Mouse (Mus musculus) neural tube, embryonic 11.5 days (tissue): Measurements from ENCODE around the gene Trnp1. TPM values are rescaled to one million over a fixed set of nuclear protein-coding genes. Genes with fewer than 3 reads are reported as not detected.
A peak's percentile ranks its signal among the peaks of the same experiment; 100 is the strongest.
"Not testable (repeated sequence)": the region's sequence is repeated elsewhere in the genome, so short reads cannot be mapped to it uniquely, and the experiment has no call there.

Experiments used
- ATAC-seq: fragments of 200-750 bp; cut with Nextera tagmentation; 2 replicates; pipeline ENCODE4 v1.8.0; 2017; ENCODE audit warnings: moderate number of reproducible peaks, mild to moderate bottlenecking, moderate TSS enrichment, moderate library complexity; ENCODE audit not compliant: insufficient read depth, low FRiP score, low TSS enrichment
- DNase-seq: peaks from one replicate; pipeline ENCODE4 v3.0.0-alpha.2; 2015; ENCODE audit warnings: low spot score
- H3K27ac ChIP-seq: fragments of 300-500 bp; sonication (generic); 2 replicates; pipeline ENCODE4 v1.5.1; 2014; ENCODE audit warnings: low read depth, mild to moderate bottlenecking, low read length
- H3K27me3 ChIP-seq: fragments of 300-500 bp; sonication (generic); 2 replicates; pipeline ENCODE4 v1.6.1; 2014; ENCODE audit warnings: mild to moderate bottlenecking, low read length, mixed read lengths; ENCODE audit not compliant: control insufficient read depth, insufficient read depth
- H3K36me3 ChIP-seq: fragments of 300-500 bp; sonication (generic); 2 replicates; pipeline ENCODE4 v1.6.1; 2014; ENCODE audit warnings: mild to moderate bottlenecking, low read length, moderate library complexity, mixed read lengths; ENCODE audit not compliant: control insufficient read depth, insufficient read depth
- H3K4me1 ChIP-seq: fragments of 300-500 bp; sonication (generic); 2 replicates; pipeline ENCODE4 v1.6.1; 2014; ENCODE audit warnings: low read length, mixed read lengths; ENCODE audit not compliant: control insufficient read depth, insufficient read depth
- H3K4me2 ChIP-seq: fragments of 300-500 bp; sonication (generic); 2 replicates; pipeline ENCODE4 v1.6.1; 2014; ENCODE audit warnings: low read depth, mild to moderate bottlenecking, moderate library complexity
- H3K4me3 ChIP-seq: fragments of 300-500 bp; sonication (generic); 2 replicates; pipeline ENCODE4 v1.5.1; 2014; ENCODE audit warnings: low read depth, low read length
- H3K9ac ChIP-seq: fragments of 300-500 bp; sonication (generic); 2 replicates; pipeline ENCODE4 v1.6.1; 2014; ENCODE audit warnings: mild to moderate bottlenecking, low read length
- H3K9me3 ChIP-seq: fragments of 300-500 bp; sonication (generic); 2 replicates; pipeline ENCODE4 v1.6.1; 2016; ENCODE audit warnings: low read length; ENCODE audit not compliant: control insufficient read depth
- WGBS: fragments of 180-500 bp; shearing (Covaris S2); extraction: QIAGEN DNeasy Blood & Tissue Kit; methylation state at CpG from one replicate; pipeline ENCODE4 v1.1.7; 2014; 5-methylcytosine and 5-hydroxymethylcytosine counted together
- polyA plus RNA-seq: library from polyadenylated mRNA; unstranded; fragments of >200 nt; fragmentation: Nextera tagmentation; extraction: Ambion mirVana; gene quantifications from 2 replicates; pipeline ENCODE4 v1.2.1, GENCODE M21; 2014

Gene Trnp1
- polyA plus RNA-seq, 1 experiment from 2014 or later: 2.7 TPM

GRCm38 (mm10) chr4:133518601-133519368 lies 20.4 kb upstream of the Trnp1 start, which contains the start of gene Kdf1:
TSS of gene Kdf1 (plus strand) at chr4:133518963.
- H3K4me2 ChIP-seq: peak within 1 kb of the TSS; percentile 27
- no peaks in the 10 kb centered on the region for H3K36me3 ChIP-seq
- H3K4me1 ChIP-seq: no peaks in the 10 kb centered on the region
- no peaks in the 10 kb centered on the region for H3K9me3 ChIP-seq
- H3K27me3 ChIP-seq: peaks cover 34% of the 10 kb centered on the region
- DNase-seq (no peak), ATAC-seq (no peak)
- WGBS: 4% methylated on average over 53 of the region's 69 CpGs
- H3K4me3 ChIP-seq: peak within 1 kb of the TSS; percentile 27
- H3K9ac ChIP-seq: no peak within 1 kb of the TSS
- H3K27ac ChIP-seq: no peak within 1 kb of the TSS

GRCm38 (mm10) chr4:133512972-133513371 lies 14.6 kb upstream of the Trnp1 start:
- Histone ChIP-seq H3K9me3 (no peaks in the 10 kb centered on the region), H3K4me1 (no peaks in the 10 kb centered on the region), H3K4me2 (no peak overlapping the region), H3K36me3 (no peaks in the 10 kb centered on the region), H3K27ac (no peak overlapping the region), H3K9ac (no peak overlapping the region), H3K27me3 (peaks cover 6% of the 10 kb centered on the region), H3K4me3 (no peak overlapping the region)
- peak; percentile 70 for DNase-seq
- ATAC-seq: no peak
- 14% methylated on average over 8 of the region's 8 CpGs for WGBS

GRCm38 (mm10) chr4:133512511-133512910 lies 14.2 kb upstream of the Trnp1 start:
- not testable (repeated sequence) for H3K4me1 ChIP-seq, DNase-seq, H3K4me2 ChIP-seq, H3K36me3 ChIP-seq, H3K27ac ChIP-seq, H3K4me3 ChIP-seq, ATAC-seq, H3K27me3 ChIP-seq, H3K9ac ChIP-seq, H3K9me3 ChIP-seq
- WGBS: 47% methylated on average over 4 of the region's 5 CpGs

- 78% methylated on average over 5 of the region's 5 CpGs for WGBS
- DNase-seq (no peak), ATAC-seq (no peak)
- H3K27ac ChIP-seq: no peak overlapping the region
- H3K9me3 ChIP-seq: no peaks in the 10 kb centered on the region
- H3K9ac ChIP-seq: no peak overlapping the region
- H3K4me2 ChIP-seq: no peak overlapping the region
- no peaks in the 10 kb centered on the region for H3K36me3 ChIP-seq
- no peaks in the 10 kb centered on the region for H3K4me1 ChIP-seq
- H3K4me3 ChIP-seq: no peak overlapping the region
- H3K27me3 ChIP-seq: no peaks in the 10 kb centered on the region
These were observed 12.7 kb upstream of the Trnp1 start for GRCm38 (mm10) chr4:133511050-133511449.

GRCm38 (mm10) chr4:133508990-133509389 lies 10.6 kb upstream of the Trnp1 start:
- no peak overlapping the region for H3K4me3 ChIP-seq
- WGBS: 81% methylated on average over 7 of the region's 7 CpGs
- no peak for DNase-seq
- no peaks in the 10 kb centered on the region for H3K9me3 ChIP-seq
- no peaks in the 10 kb centered on the region for H3K36me3 ChIP-seq
- no peak overlapping the region for H3K9ac ChIP-seq
- H3K27ac ChIP-seq: no peak overlapping the region
- no peaks in the 10 kb centered on the region for H3K4me1 ChIP-seq
- H3K4me2 ChIP-seq: no peak overlapping the region
- no peak for ATAC-seq
- H3K27me3 ChIP-seq: no peaks in the 10 kb centered on the region

- 78% methylated on average over 5 of the region's 5 CpGs for WGBS
- H3K27ac ChIP-seq: no peak overlapping the region
- no peak for DNase-seq
- H3K9ac ChIP-seq: no peak overlapping the region
- H3K4me1 ChIP-seq: no peaks in the 10 kb centered on the region
- no peak for ATAC-seq
- no peaks in the 10 kb centered on the region for H3K9me3 ChIP-seq
- no peak overlapping the region for H3K4me3 ChIP-seq
- H3K36me3 ChIP-seq: no peaks in the 10 kb centered on the region
- H3K4me2 ChIP-seq: no peak overlapping the region
- peaks cover 5% of the 10 kb centered on the region for H3K27me3 ChIP-seq
These were observed 8.2 kb upstream of the Trnp1 start for GRCm38 (mm10) chr4:133506573-133506972.

- no peak overlapping the region for H3K4me3 ChIP-seq
- no peak overlapping the region for H3K4me2 ChIP-seq
- WGBS: 70% methylated on average over 9 of the region's 9 CpGs
- H3K36me3 ChIP-seq: no peaks in the 10 kb centered on the region
- peaks cover 13% of the 10 kb centered on the region for H3K27me3 ChIP-seq
- H3K9me3 ChIP-seq: no peaks in the 10 kb centered on the region
- H3K9ac ChIP-seq: no peak overlapping the region
- no peaks in the 10 kb centered on the region for H3K4me1 ChIP-seq
- DNase-seq (no peak), ATAC-seq (no peak)
- H3K27ac ChIP-seq: no peak overlapping the region
These were observed 6.6 kb upstream of the Trnp1 start for GRCm38 (mm10) chr4:133504755-133505485.

- H3K9ac ChIP-seq: no peak overlapping the region
- no peak overlapping the region for H3K4me2 ChIP-seq
- DNase-seq: no peak
- H3K9me3 ChIP-seq: no peaks in the 10 kb centered on the region
- H3K27ac ChIP-seq: no peak overlapping the region
- no peaks in the 10 kb centered on the region for H3K36me3 ChIP-seq
- H3K4me1 ChIP-seq: no peaks in the 10 kb centered on the region
- H3K27me3 ChIP-seq: peaks cover 19% of the 10 kb centered on the region
- 71% methylated on average over 5 of the region's 5 CpGs for WGBS
- ATAC-seq: no peak
- H3K4me3 ChIP-seq: no peak overlapping the region
These were observed 6.0 kb upstream of the Trnp1 start for GRCm38 (mm10) chr4:133504300-133504699.

- no peak for ATAC-seq
- H3K27ac ChIP-seq: no peak overlapping the region
- WGBS: 76% methylated on average over 7 of the region's 7 CpGs
These were observed 3.2 kb upstream of the Trnp1 start for GRCm38 (mm10) chr4:133501514-133501913.

More at GRCm38 (mm10) chr4:133501514-133501913, 3.2 kb upstream of the Trnp1 start:
- Histone ChIP-seq H3K4me1 (peaks cover 6% of the 10 kb centered on the region; the same call in 1 of the 2 replicates), H3K9ac (no peak overlapping the region), H3K4me3 (no peak overlapping the region), H3K27me3 (peaks cover 47% of the 10 kb centered on the region), H3K36me3 (no peaks in the 10 kb centered on the region), H3K9me3 (no peaks in the 10 kb centered on the region), H3K4me2 (no peak overlapping the region)
- DNase-seq: no peak
